Mouse (Mus musculus): ENCODE measurements around the gene Gm3755. TPM values are rescaled to one million over a fixed set of nuclear protein-coding genes. Genes with fewer than 3 reads are reported as not detected.
"Not testable (repeated sequence)": the region's sequence is repeated elsewhere in the genome, so short reads cannot be mapped to it uniquely, and the experiment has no call there.

Gene Gm3755
- polyA plus RNA-seq (2015; fragmentation: Nextera tagmentation; extraction: Ambion mirVana), result not detected in 2 replicates

- H3K9me3 ChIP-seq (ENCODE audit: low read length); ATAC-seq; H3K27me3 ChIP-seq (replicated peaks; ENCODE audit: insufficient read depth, low read length); H3K4me1 ChIP-seq (ENCODE audit: insufficient read depth, low read depth, low read length); DNase-seq (ENCODE audit: low spot score); H3K4me2 ChIP-seq (replicated peaks; ENCODE audit: low read depth, low read length); H3K27ac ChIP-seq (ENCODE audit: low read length); H3K9ac ChIP-seq (replicated peaks; ENCODE audit: low read depth); H3K36me3 ChIP-seq (ENCODE audit: insufficient read depth, low read length); H3K4me3 ChIP-seq (ENCODE audit: low read depth, low read length): not testable (repeated sequence)
- no CpG with 5 or more reads among the region's 2 CpGs for WGBS
Observed at GRCm38 (mm10) chr14:7450817-7451216, at the start of gene Gm3755. Gene Gm3755, minus strand, starts transcription at chr14:7450917.

GRCm38 (mm10) chr14:7488731-7489130 is 38.0 kb upstream of the Gm3755 start:
- peak; percentile 3 for DNase-seq (ENCODE audit: low spot score)

GRCm38 (mm10) chr14:7483662-7484061 is 32.9 kb upstream of the Gm3755 start, which contains the start of gene Gm3752:
Gene Gm3752, minus strand, starts transcription at chr14:7483762.
- not testable (repeated sequence) for ATAC-seq; H3K4me2 ChIP-seq (replicated peaks; ENCODE audit: low read depth, low read length); H3K9me3 ChIP-seq (ENCODE audit: low read length); H3K9ac ChIP-seq (replicated peaks; ENCODE audit: low read depth); DNase-seq (ENCODE audit: low spot score); H3K4me3 ChIP-seq (ENCODE audit: low read depth, low read length); H3K4me1 ChIP-seq (ENCODE audit: insufficient read depth, low read depth, low read length); H3K36me3 ChIP-seq (ENCODE audit: insufficient read depth, low read length); H3K27ac ChIP-seq (ENCODE audit: low read length); H3K27me3 ChIP-seq (replicated peaks; ENCODE audit: insufficient read depth, low read length)
- 50% methylated on average over 1 of the region's 3 CpGs for WGBS

More at GRCm38 (mm10) chr14:7488731-7489130, 38.0 kb upstream of the Gm3755 start:
- H3K27me3 ChIP-seq (replicated peaks; ENCODE audit: insufficient read depth, low read length); ATAC-seq; H3K9me3 ChIP-seq (ENCODE audit: low read length); H3K27ac ChIP-seq (ENCODE audit: low read length); H3K4me1 ChIP-seq (ENCODE audit: insufficient read depth, low read depth, low read length); H3K9ac ChIP-seq (replicated peaks; ENCODE audit: low read depth); H3K4me3 ChIP-seq (ENCODE audit: low read depth, low read length); H3K36me3 ChIP-seq (ENCODE audit: insufficient read depth, low read length): not testable (repeated sequence)
- WGBS, result 4% methylated on average over 8 of the region's 18 CpGs
- H3K4me2 ChIP-seq (replicated peaks; ENCODE audit: low read depth, low read length), result peak overlapping the region; percentile 33

- 70% methylated on average over 2 of the region's 2 CpGs for WGBS
- H3K27me3 ChIP-seq (replicated peaks; ENCODE audit: insufficient read depth, low read length); ATAC-seq; H3K4me2 ChIP-seq (replicated peaks; ENCODE audit: low read depth, low read length); H3K9ac ChIP-seq (replicated peaks; ENCODE audit: low read depth); H3K27ac ChIP-seq (ENCODE audit: low read length); DNase-seq (ENCODE audit: low spot score); H3K4me1 ChIP-seq (ENCODE audit: insufficient read depth, low read depth, low read length); H3K36me3 ChIP-seq (ENCODE audit: insufficient read depth, low read length); H3K4me3 ChIP-seq (ENCODE audit: low read depth, low read length); H3K9me3 ChIP-seq (ENCODE audit: low read length): not testable (repeated sequence)
Observed at GRCm38 (mm10) chr14:7422496-7422895, 28.2 kb downstream of the Gm3755 start.

Other genes starting within 250 kb of the Gm3755 start
- gene Gm3727, start 186.2 kb downstream of the Gm3755 start, polyA plus RNA-seq (2015; fragmentation: Nextera tagmentation; extraction: Ambion mirVana), result not detected in 2 replicates
- 0.13 and 0.25 TPM in 2 replicates for gene Gm3739, start 135.9 kb downstream of the Gm3755 start, polyA plus RNA-seq (2015; fragmentation: Nextera tagmentation; extraction: Ambion mirVana)
- not detected in 2 replicates for gene Gm5797, start 118.5 kb downstream of the Gm3755 start, polyA plus RNA-seq (2015; fragmentation: Nextera tagmentation; extraction: Ambion mirVana)
- gene Gm8374, start 85.8 kb downstream of the Gm3755 start, polyA plus RNA-seq (2015; fragmentation: Nextera tagmentation; extraction: Ambion mirVana), result not detected in 2 replicates
- gene Gm3752, start 32.8 kb upstream of the Gm3755 start, polyA plus RNA-seq (2015; fragmentation: Nextera tagmentation; extraction: Ambion mirVana), result not detected in 2 replicates
- gene Gm3558, start 117.6 kb upstream of the Gm3755 start, polyA plus RNA-seq (2015; fragmentation: Nextera tagmentation; extraction: Ambion mirVana), result 0.13 and 0.23 TPM in 2 replicates
- not detected in 2 replicates for gene Gm10338, start 144.7 kb upstream of the Gm3755 start, polyA plus RNA-seq (2015; fragmentation: Nextera tagmentation; extraction: Ambion mirVana)
- gene Gm10128, start 193.1 kb upstream of the Gm3755 start, polyA plus RNA-seq (2015; fragmentation: Nextera tagmentation; extraction: Ambion mirVana), result not detected in 2 replicates

Measured in lung, postnatal 0 days (tissue).